Mouse (Mus musculus) erythroblast, embryonic 14.5 days (primary cell): ENCODE results near the gene Pi4k2a.

Experiments used
- GATA1 ChIP-seq: IDR thresholded peaks from 2 replicates; pipeline ENCODE4 v1.6.1; 2012; ENCODE audit warnings: low read length, inconsistent platforms, mixed read lengths
- TAL1 ChIP-seq: IDR thresholded peaks from 3 replicates; pipeline ENCODE4 v1.6.1; 2012; ENCODE audit warnings: low read length, inconsistent platforms, mixed read lengths

- TF ChIP-seq GATA1 (no peak), TAL1 (no peak)
These were observed 44.8 kb upstream of the Pi4k2a start, which contains the start of gene Hoga1 for GRCm38 (mm10) chr19:42045269-42046102.
